Mouse (Mus musculus) stomach, embryonic 15.5 days (tissue): ENCODE data around the gene Rftn1. TPM values are rescaled to one million over a fixed set of nuclear protein-coding genes. Genes with fewer than 3 reads are reported as not detected.
A peak's percentile ranks its signal among the peaks of the same experiment; 100 is the strongest.

Experiments used
- ATAC-seq: fragments of 200-750 bp; cut with Nextera tagmentation; 2 replicates; pipeline ENCODE4 v1.8.0; 2017; ENCODE audit warnings: low read depth, moderate number of reproducible peaks, moderate TSS enrichment; ENCODE audit not compliant: insufficient read depth, low FRiP score
- H3K27ac ChIP-seq: fragments of 300-500 bp; sonication (generic); 2 replicates; pipeline ENCODE4 v1.5.1; 2015; ENCODE audit warnings: mild to moderate bottlenecking, inconsistent platforms
- H3K27me3 ChIP-seq: fragments of 300-500 bp; sonication (generic); replicated peaks from 2 replicates; pipeline ENCODE4 v1.6.1; 2015; ENCODE audit warnings: inconsistent platforms
- H3K36me3 ChIP-seq: fragments of 300-500 bp; sonication (generic); 2 replicates; pipeline ENCODE4 v1.6.1; 2015; ENCODE audit warnings: inconsistent platforms
- H3K4me1 ChIP-seq: fragments of 300-500 bp; sonication (generic); 2 replicates; pipeline ENCODE4 v1.6.1; 2015; ENCODE audit warnings: inconsistent platforms
- H3K4me2 ChIP-seq: fragments of 300-500 bp; sonication (generic); 2 replicates; pipeline ENCODE4 v1.6.1; 2015; ENCODE audit warnings: mild to moderate bottlenecking, inconsistent platforms
- H3K4me3 ChIP-seq: fragments of 300-500 bp; sonication (generic); replicated peaks from 2 replicates; pipeline ENCODE4 v1.5.1; 2015; ENCODE audit warnings: inconsistent platforms
- H3K9ac ChIP-seq: fragments of 300-500 bp; sonication (generic); 2 replicates; pipeline ENCODE4 v1.6.1; 2015; ENCODE audit warnings: inconsistent platforms
- H3K9me3 ChIP-seq: fragments of 300-500 bp; sonication (generic); 2 replicates; pipeline ENCODE4 v1.6.1; 2016; ENCODE audit warnings: inconsistent platforms
- WGBS: fragments of 180-500 bp; shearing (Covaris S2); methylation state at CpG from one replicate; pipeline ENCODE4 v1.1.7; 2015; 5-methylcytosine and 5-hydroxymethylcytosine counted together
- polyA plus RNA-seq: library from polyadenylated mRNA; unstranded; fragments of >200 nt; fragmentation: Nextera tagmentation; extraction: Ambion mirVana; gene quantifications from 2 replicates; pipeline ENCODE4 v1.2.1, GENCODE M21; 2015

The Rftn1 gene
- polyA plus RNA-seq, 1 experiment from 2014 or later: 11.4 TPM

DNA sequence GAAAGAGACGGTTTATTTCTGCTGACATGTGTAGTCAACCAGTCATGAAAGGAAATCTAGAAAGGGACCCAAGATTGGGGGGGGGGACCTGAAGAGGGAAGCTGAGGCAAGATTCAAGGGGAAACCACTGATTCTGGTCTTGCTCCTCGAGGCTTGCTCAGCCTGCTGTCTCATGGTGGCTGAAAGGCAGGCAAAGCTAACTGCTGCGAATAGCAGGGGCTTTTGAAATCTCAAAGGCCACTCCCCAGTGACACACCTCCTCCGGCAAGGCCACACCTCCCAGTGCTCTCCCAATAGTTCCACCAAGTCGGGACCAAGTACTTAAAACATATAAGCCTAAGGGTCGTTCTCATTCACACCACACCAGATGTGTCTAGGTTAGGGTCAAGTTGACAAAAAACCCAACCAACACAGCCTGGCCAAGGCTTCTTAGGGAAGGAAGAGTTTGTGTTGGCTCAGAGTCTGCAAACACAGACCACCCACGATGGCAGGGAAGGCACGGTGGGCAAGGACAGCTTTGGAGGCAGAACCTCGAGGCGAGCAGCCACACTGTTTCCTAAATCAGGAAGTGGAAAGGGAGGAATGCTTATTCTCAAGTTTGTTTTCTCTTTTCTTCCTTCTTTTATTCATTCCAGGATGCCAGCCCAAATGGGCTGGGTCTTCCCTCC is 5.7 kb upstream of the Rftn1 start:
- WGBS: 25% methylated on average over 10 of the region's 10 CpGs
- Histone ChIP-seq H3K4me1 (no peaks in the 10 kb centered on the region), H3K4me3 (no peak overlapping the region), H3K4me2 (no peak overlapping the region), H3K27me3 (peaks cover 6% of the 10 kb centered on the region; the same call in 1 of the 2 replicates), H3K36me3 (no peaks in the 10 kb centered on the region), H3K9me3 (no peaks in the 10 kb centered on the region), H3K27ac (no peak overlapping the region), H3K9ac (no peak overlapping the region)
- no peak for ATAC-seq

DNA sequence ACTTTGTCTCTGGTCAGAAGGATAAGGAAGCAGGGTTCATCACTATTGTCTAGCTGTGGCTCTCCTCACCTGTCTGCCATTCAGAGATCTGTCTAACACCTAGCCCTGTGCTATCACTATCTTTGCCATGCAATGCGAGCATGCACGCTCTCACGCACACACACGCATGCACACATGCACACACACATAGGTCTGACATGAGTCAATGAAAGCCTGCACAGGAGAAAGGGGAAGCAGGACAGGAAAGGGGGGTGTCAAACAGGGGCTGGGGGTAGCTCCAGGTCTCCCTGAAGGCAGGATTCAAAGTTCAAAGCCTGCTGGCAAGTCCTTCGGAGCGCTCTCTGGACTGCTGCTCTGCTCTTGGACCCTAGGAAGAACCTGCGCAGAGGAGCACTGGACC is 4.9 kb upstream of the Rftn1 start:
- WGBS: 93% methylated on average over 7 of the region's 7 CpGs
- no peak for ATAC-seq
- no peak overlapping the region for H3K4me2 ChIP-seq

DNA sequence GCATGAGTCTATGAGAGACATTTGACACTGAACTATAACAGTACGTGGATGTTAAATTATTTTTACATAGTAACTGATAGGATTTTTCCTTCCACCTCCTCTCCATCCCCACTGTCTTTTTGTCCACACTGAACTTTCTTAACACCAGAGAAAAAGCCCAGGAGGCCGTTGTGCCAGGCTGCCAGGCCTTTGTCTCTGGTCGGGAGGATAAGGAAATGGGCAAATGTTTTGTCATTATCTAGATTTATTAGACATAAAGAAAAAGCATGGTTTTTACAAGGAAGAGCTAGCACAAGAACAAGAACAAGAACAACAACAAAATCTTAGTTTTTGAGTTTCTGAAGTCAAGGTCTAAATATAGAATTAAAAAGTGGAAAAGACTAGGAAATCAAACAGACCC is 4.1 kb upstream of the Rftn1 start:
- H3K4me2 ChIP-seq: no peak overlapping the region
- peaks cover 8% of the 10 kb centered on the region for H3K4me1 ChIP-seq
- WGBS: 67% methylated on average over 3 of the region's 3 CpGs
- no peak overlapping the region for H3K27ac ChIP-seq
- no peak overlapping the region for H3K9ac ChIP-seq
- ATAC-seq: no peak
- peaks cover 20% of the 10 kb centered on the region for H3K27me3 ChIP-seq
- no peak overlapping the region for H3K4me3 ChIP-seq
- H3K36me3 ChIP-seq: no peaks in the 10 kb centered on the region
- H3K9me3 ChIP-seq: no peaks in the 10 kb centered on the region

More for the DNA sequence above, 4.9 kb upstream of the Rftn1 start:
- H3K4me1 ChIP-seq: peaks cover 4% of the 10 kb centered on the region; the same call in 1 of the 2 replicates
- H3K27ac ChIP-seq: no peak overlapping the region
- H3K36me3 ChIP-seq: no peaks in the 10 kb centered on the region
- no peaks in the 10 kb centered on the region for H3K9me3 ChIP-seq
- H3K9ac ChIP-seq: no peak overlapping the region
- peaks cover 14% of the 10 kb centered on the region for H3K27me3 ChIP-seq
- no peak overlapping the region for H3K4me3 ChIP-seq

DNA sequence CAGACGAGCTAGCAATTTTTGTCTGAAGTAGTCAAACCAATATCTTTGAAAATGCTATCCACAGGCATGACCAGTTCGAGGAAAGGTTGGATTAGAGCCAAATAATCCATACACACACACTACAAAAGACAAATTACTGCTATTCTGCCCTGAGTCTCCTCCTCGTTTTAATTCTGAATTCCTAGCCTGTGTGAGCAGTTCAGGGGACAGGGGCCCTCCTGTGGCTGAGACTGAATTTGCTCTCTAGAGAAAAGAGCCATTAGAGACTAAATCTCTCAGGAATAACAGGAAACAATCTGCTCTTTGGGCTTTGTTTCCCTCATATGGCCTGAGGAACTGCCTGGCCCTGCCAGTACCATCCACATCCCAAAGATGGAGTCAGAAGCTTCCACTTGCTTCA is 3.2 kb upstream of the Rftn1 start:
- peaks cover 21% of the 10 kb centered on the region for H3K27me3 ChIP-seq
- H3K4me1 ChIP-seq: peaks cover 8% of the 10 kb centered on the region
- no peak overlapping the region for H3K27ac ChIP-seq
- no peak overlapping the region for H3K4me3 ChIP-seq
- H3K9me3 ChIP-seq: no peaks in the 10 kb centered on the region
- H3K4me2 ChIP-seq: no peak overlapping the region
- 28% methylated on average over 3 of the region's 3 CpGs for WGBS
- H3K9ac ChIP-seq: no peak overlapping the region
- no peak for ATAC-seq
- no peaks in the 10 kb centered on the region for H3K36me3 ChIP-seq

DNA sequence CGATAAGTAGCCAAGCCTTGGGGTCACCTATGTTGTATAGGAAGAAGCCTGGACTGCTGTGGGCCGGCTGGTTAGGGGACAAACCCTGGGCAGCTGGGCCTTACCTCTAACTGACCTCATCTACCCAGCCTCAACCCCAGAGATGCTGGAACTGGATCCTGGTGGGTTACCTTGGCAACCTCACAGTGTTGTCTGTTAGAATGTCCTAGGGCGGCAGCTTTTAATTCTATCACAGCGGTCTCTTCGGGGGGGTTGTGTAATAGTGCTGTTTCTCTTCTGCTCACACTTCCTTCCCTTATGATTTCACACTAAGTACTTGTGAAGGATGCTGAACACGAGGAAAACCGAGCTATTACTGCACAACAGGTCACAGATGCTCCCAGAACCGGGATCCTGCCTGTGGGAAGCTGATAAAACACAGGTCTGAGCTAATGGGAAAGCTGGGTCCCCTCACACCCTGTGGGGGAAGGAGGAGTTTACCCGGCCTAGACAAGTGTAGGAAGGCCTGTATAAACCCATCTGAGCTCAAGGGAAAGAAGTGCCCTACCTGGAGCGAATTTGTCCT is 2.0 kb upstream of the Rftn1 start:
- 62% methylated on average over 10 of the region's 10 CpGs for WGBS
- Histone ChIP-seq H3K27me3 (peaks cover 21% of the 10 kb centered on the region), H3K36me3 (no peaks in the 10 kb centered on the region), H3K4me2 (no peak overlapping the region), H3K27ac (no peak overlapping the region), H3K9me3 (no peaks in the 10 kb centered on the region), H3K4me3 (no peak overlapping the region), H3K4me1 (peaks cover 8% of the 10 kb centered on the region), H3K9ac (no peak overlapping the region)
- ATAC-seq: no peak

DNA sequence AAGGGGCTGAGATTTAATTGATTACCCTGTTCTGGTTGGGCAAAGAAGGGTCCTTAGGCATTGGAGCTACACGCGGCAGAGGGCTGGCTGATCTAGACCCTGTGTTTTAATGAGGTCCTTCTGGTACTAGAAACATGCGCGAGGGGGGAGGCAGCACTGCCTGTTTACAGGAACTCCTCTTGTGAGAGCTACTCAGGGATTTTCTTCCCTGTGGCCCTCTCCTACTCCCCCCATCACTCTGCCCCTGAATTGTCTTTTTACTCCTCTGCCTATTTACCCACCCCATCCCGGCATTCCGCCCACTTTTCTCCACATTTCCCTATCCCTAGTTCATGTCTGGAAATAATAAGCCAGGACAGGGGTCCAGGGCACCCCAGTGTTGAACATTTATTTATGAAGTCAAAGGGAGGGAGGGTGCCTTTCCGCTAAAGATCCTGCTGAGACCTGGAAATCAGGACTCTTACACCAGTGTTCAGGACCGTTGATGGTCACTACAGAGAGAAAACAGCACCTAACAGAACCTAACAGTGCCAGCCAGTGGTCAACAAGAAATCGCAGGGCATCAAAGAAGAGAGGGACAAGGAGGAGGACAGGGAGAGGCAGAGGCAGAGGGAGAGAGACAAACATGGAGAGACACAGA is 964 bp upstream of the Rftn1 start:
- Histone ChIP-seq H3K9me3 (no peaks in the 10 kb centered on the region), H3K36me3 (no peaks in the 10 kb centered on the region), H3K9ac (no peak overlapping the region), H3K4me3 (no peak overlapping the region), H3K4me1 (peaks cover 8% of the 10 kb centered on the region), H3K4me2 (no peak overlapping the region), H3K27me3 (peaks cover 21% of the 10 kb centered on the region), H3K27ac (no peak overlapping the region)
- 61% methylated on average over 9 of the region's 9 CpGs for WGBS
- no peak for ATAC-seq

DNA sequence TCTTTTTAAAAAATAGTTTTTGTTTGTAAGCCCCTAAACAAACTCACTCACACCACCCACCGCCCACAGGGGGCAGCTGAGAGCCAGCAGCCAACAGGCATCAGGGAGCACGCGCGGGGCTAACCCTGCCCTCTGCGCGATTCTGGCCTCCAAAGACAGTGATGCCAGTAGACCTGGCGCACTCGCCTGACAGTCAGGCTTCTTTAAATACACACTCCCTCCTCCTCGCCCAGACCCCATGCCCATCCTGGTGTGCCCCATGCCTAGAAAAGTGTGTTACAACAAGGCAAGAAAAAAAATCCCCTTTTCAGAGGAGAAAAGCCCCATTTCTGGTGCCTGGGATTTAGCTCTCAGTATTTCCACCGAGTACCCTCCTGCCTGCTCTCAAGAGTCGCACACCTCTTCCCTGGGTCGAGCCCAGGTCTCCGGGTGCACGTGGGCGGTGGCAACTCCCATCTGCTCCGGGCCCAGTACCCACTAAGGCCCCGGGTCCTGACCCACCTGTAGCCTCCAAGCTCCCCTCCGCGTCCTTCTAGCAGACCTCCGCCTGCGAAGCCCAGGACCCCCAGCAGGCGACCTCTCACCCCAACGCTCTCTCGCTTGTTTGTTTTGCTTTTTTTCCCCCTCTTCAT is 977 bp downstream of the Rftn1 start:
- peaks cover 21% of the 10 kb centered on the region for H3K27me3 ChIP-seq
- peaks cover 8% of the 10 kb centered on the region for H3K4me1 ChIP-seq
- no peaks in the 10 kb centered on the region for H3K9me3 ChIP-seq
- H3K27ac ChIP-seq: no peak overlapping the region
- H3K4me2 ChIP-seq: peak overlapping the region; percentile 98
- 0 out of 2 replicates have a peak, but pooled peaks have one; percentile 13 for ATAC-seq
- WGBS: 2% methylated on average over 24 of the region's 24 CpGs
- peak overlapping the region; percentile 72 for H3K4me3 ChIP-seq
- no peaks in the 10 kb centered on the region for H3K36me3 ChIP-seq
- peak overlapping the region; percentile 46 for H3K9ac ChIP-seq

DNA sequence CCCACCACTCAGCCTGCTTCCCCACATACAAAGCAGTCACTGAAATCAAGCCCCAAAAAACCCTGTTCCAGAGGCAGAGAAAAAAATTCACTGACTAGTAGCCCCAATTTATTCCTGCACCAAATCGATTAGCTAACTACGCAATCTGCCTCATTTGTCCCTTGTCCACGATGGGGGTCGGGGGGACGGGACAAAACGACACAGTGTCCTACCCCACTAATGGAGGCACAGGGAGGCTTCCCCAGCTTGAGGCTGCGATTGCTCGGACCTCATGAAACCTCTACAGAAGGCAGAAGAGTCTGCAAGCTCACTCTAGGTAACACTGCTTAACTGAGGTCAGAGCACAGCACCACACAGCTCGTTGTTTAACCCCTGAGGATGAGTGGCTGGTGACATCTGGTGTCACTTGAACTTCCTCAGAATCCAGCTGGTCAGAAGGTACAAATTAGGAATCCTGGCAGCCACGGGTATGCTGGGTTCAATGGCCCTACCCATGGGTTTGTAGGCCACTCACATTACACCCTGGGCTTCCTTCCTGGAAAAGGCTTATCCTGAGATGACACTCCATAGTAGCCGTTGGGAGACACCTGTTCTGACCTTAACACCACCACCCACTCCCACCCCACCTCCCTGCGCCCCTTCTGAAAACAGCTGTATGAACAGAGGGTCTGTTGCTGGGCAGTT is 1.7 kb downstream of the Rftn1 start:
- no peak for ATAC-seq
- no peak overlapping the region for H3K9ac ChIP-seq
- no peak overlapping the region for H3K27ac ChIP-seq
- peaks cover 8% of the 10 kb centered on the region for H3K4me1 ChIP-seq
- peak overlapping the region; percentile 72; the same call in 1 of the 2 replicates for H3K4me3 ChIP-seq
- no peaks in the 10 kb centered on the region for H3K36me3 ChIP-seq
- 75% methylated on average over 12 of the region's 12 CpGs for WGBS
- H3K4me2 ChIP-seq: peak overlapping the region; percentile 98
- peaks cover 21% of the 10 kb centered on the region for H3K27me3 ChIP-seq
- H3K9me3 ChIP-seq: no peaks in the 10 kb centered on the region

DNA sequence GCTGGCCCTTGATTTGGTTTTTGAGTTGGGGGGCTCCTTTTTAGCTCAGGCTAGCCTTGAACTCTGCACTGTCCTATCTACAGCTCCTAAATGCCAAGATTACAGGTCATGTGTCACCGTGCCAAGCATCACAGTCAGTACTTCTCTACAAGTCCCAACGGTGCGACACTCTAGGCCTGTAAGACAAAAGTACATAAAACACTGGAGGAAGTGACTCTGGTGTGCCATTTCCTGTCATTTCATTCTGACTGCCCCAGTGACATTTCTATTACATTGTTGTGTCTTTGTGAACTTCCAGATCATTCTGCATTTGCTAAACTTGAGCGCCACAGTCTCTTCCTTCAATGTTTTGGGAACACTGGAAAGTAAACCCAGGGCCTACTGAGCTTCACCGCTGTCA is 4.9 kb downstream of the Rftn1 start:
- H3K4me3 ChIP-seq: no peak overlapping the region
- H3K9me3 ChIP-seq: no peaks in the 10 kb centered on the region
- no peak overlapping the region for H3K4me2 ChIP-seq
- H3K27ac ChIP-seq: no peak overlapping the region
- H3K4me1 ChIP-seq: peaks cover 6% of the 10 kb centered on the region
- H3K36me3 ChIP-seq: no peaks in the 10 kb centered on the region
- H3K9ac ChIP-seq: no peak overlapping the region
- no peak for ATAC-seq
- WGBS: 80% methylated on average over 5 of the region's 5 CpGs
- peaks cover 9% of the 10 kb centered on the region for H3K27me3 ChIP-seq

DNA sequence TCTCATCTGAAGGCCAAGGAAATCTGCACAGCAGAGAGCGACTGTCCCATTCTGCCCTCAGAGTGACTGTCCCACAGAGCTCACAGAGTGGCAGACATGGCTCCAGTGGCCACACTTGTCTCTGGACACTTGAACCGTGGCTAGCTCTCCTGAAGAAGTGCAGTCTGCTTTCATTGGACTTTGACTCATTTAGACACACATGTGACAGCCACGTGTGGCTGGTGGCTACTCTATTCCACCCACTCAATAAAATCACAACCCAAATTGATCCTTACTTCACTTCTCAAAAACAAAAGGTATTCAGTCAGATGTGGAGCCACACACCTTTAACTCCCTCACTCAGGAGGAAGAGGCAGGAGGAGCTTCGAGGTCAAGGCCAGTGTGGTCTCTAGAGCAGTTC is 5.4 kb downstream of the Rftn1 start:
- H3K4me2 ChIP-seq: no peak overlapping the region
- 79% methylated on average over 4 of the region's 4 CpGs for WGBS
- H3K9me3 ChIP-seq: no peaks in the 10 kb centered on the region
- peaks cover 6% of the 10 kb centered on the region; the same call in 1 of the 2 replicates for H3K27me3 ChIP-seq
- no peak overlapping the region for H3K9ac ChIP-seq
- no peak overlapping the region for H3K4me3 ChIP-seq
- no peak overlapping the region for H3K27ac ChIP-seq
- H3K4me1 ChIP-seq: peaks cover 3% of the 10 kb centered on the region; the same call in 1 of the 2 replicates
- no peak for ATAC-seq
- H3K36me3 ChIP-seq: no peaks in the 10 kb centered on the region

DNA sequence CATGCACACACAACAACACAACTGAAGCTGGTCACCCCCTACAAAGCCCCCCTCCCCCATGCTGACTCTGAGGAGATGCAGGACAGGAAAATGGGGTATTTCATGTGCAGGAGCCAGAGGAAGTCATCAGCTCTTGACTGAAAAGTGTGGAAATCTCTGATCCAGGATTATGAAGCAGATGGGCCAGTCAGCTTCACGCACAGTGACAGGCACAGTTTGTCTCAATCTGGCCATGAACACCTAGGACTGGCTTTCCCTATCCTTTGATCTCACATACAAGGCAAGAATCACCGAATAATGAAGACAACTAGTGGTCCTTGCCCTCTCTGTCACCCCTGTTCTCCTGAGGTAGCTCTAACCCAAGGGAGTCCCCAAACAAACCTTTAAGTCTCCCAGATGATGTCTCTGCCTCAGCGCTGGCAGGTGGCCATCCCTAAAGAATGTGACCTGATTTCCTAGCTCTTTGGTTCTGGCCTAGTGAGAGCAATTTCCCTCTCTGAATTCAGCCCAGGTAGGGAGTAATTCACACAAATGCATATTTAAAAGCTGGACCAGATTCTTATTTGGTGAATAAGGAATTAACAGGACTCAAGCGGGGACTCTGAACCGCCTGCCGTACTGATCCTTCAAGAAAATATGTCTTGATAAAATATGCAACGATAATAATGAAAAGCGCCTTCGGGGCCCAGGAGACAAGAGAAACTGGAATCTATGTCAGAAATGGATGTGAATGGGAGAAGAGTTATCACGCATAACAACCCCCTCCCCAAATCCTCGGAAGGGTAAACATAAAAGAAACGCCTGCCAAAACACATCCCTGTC is 6.0 kb downstream of the Rftn1 start:
- Histone ChIP-seq H3K36me3 (no peaks in the 10 kb centered on the region), H3K27ac (no peak overlapping the region), H3K4me3 (no peak overlapping the region), H3K9ac (no peak overlapping the region), H3K27me3 (no peaks in the 10 kb centered on the region), H3K4me1 (no peaks in the 10 kb centered on the region), H3K4me2 (no peak overlapping the region), H3K9me3 (no peaks in the 10 kb centered on the region)
- 86% methylated on average over 12 of the region's 12 CpGs for WGBS
- no peak for ATAC-seq
